Mouse (Mus musculus) hematopoietic stem cell, adult 5-6 weeks (primary cell): ENCODE results near the gene Htr5a. TPM values are rescaled to one million over a fixed set of nuclear protein-coding genes. Genes with fewer than 3 reads are reported as not detected.

Source experiments
- ATAC-seq, 2 experiments: fragments of 125-278 bp in 1 of 2; replicated peaks in 1 of 2; 2 replicates each; pipeline ENCODE4 v1.8.0; 2016 to 2017; ENCODE audit warnings: inconsistent platforms in 2 of 2, mild to moderate bottlenecking in 2 of 2, moderate number of reproducible peaks in 2 of 2, low read depth in 1 of 2, moderate TSS enrichment in 1 of 2; ENCODE audit not compliant: low FRiP score in 2 of 2, poor library complexity in 2 of 2, severe bottlenecking in 2 of 2, insufficient read depth in 1 of 2, low TSS enrichment in 1 of 2
- total RNA-seq: library from RNA; stranded (forward); fragments of 172-1452, 232-1000 nt; gene quantifications from 2 replicates; pipeline ENCODE4 v1.2.3, GENCODE M21; 2017

The Htr5a gene
- total RNA-seq, result not detected in 2 replicates

DNA sequence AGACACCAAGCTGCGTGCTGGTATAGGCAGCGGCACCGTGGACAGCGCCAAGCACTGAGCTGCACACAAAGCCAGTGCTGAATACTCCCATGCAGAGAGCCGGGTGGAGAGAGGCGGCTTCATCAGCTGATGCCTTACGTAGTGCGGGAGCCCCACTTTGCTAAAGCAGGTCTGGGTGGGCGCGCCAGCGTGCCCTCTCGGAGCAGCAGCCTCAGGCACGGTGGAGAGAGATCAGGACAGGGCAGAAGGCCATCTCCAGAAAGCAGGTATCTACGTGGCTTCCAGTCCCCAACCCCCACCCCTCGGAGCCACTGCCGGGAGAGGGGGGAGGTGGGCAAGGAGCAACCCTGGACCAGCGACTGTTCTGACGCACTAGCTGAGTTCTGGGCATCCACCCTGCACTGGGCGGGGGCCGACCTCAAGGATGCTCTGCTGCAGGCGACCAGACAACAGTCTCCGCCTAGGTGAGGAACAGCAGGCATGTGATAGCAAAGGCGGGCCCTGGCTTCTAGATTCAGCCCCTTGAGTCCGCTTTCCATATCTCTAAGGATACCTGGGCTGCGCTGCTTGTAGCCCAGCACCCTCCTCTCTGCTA is at the start of gene Htr5a:
TSS of gene Htr5a (plus strand) at position 449 of the 595 bp plus-strand sequence.
- ATAC-seq, result peak in 1 of 2 experiments; percentile 53; a peak in 1 of 4 replicates

DNA sequence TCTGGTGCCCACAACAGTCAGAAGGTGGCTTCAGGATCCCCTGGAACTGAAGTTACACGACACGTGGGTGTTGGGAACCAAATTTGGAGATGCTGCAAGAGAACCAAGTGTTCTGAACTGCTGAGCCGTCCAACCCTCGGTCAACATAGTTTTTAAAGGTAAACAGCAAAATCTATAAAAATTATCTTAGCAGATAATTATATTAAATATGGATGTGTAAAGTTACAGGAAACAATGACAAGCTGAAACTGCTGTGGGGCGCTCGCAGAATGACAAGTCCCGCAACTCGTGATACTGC is 49.8 kb upstream of the Htr5a start:
- peak in 1 of 2 experiments; percentile 8; a peak in 1 of 4 replicates for ATAC-seq

- no peak for ATAC-seq
These were observed 49.3 kb upstream of the Htr5a start for GRCm38 (mm10) chr5:27792531-27793205.

- peak; percentile 52 to 53; a peak in 3 of 4 replicates for ATAC-seq
These were observed 48.0 kb upstream of the Htr5a start for GRCm38 (mm10) chr5:27793923-27794322.

- no peak for ATAC-seq
These were observed 27.7 kb upstream of the Htr5a start for GRCm38 (mm10) chr5:27814282-27814681.

- ATAC-seq, result no peak
These were observed 22.9 kb upstream of the Htr5a start for GRCm38 (mm10) chr5:27818840-27819672.

DNA sequence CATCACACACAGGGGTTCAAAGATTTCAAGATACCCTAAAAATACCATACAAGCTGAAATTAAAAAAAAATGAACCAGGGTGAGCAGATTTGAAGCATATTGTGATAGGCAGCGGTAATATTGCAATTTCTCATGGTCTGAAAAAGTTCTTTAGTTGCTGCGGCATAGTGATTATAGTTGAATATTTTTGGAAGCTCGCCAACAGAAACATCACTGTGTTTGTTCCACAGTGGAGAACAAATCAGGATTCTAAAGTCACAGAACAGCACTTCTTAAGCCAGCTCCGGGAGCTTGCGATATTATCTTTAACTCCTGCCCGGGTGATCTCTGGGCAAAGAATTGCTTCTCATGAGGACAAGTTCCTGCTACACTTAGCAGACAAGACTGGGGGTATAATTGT is 20.8 kb upstream of the Htr5a start:
- no peak for ATAC-seq

GRCm38 (mm10) chr5:27827971-27828370 is 14.0 kb upstream of the Htr5a start:
- ATAC-seq, result no peak

GRCm38 (mm10) chr5:27835096-27835495 is 6.9 kb upstream of the Htr5a start:
- no peak for ATAC-seq

DNA sequence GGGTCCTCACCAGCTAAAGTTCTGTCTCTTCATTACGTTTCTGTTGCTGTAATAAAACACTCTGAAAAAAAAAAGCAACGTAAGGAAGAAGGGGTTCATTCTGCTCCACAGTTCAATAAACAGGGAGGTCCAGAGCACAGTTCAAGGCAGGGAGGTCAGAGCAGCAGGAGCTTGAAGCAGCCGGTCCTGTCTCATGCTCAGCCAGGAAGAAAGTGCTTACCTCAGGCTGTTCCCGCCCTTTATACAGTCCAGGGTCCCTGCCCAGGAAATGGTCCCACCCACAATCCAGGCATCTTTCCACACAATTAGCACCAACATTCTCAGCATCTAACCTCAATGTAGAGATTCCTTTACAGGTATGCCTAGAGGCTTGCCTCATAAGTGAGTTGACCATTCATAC is 3.9 kb upstream of the Htr5a start:
- no peak for ATAC-seq

GRCm38 (mm10) chr5:27842671-27843320 is 847 bp downstream of the Htr5a start:
- no peak for ATAC-seq

DNA sequence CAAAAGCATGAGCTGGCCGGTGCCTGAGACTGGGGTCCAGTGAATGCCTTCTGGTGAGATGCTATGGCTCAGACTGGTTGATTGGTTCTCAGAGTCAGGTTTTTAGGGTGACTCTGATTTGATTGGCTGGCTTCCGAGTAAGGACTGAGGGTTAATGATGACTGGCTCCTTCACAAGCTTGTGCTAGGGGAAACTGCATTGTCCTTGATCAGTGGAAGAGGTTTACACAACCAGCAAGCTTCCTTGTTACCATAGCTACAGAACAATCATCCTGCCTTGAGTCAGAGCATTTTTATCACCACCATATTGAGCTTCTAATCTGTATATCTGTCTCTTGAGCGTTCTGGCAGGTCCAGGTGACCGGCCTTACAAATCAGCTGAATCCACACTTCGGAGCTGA is 5.0 kb downstream of the Htr5a start:
- no peak for ATAC-seq

DNA sequence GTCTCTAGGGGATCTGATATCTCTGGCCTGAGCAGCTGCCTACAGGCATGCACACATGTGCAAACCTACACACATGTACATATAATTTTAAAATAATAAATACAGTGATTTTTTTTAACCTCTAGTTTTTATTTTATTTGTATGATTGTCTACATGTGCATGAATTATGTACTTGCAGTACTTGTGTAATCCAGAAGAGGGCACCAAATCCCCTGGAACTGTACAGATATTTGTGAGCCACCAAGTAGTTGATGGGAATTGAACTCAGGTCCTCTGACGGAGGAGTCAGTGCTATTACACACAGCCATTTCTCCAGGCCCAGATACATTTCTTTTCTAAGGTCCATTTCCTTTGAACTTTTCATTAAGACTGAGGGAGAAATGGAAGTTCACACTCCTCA is 12.3 kb downstream of the Htr5a start:
- no peak; a peak in 1 of 4 replicates for ATAC-seq

GRCm38 (mm10) chr5:27855726-27856125 is 13.8 kb downstream of the Htr5a start:
- no peak for ATAC-seq

- ATAC-seq, result no peak
These were observed 31.5 kb downstream of the Htr5a start for GRCm38 (mm10) chr5:27873240-27874082.

GRCm38 (mm10) chr5:27874211-27874610 is 32.3 kb downstream of the Htr5a start:
- no peak for ATAC-seq
